Mouse (Mus musculus) olfactory bulb, adult 2 months (tissue): ENCODE measurements around the gene Dab2ip.

Experiments used
- CTCF ChIP-seq: fragments of 200-500 bp; IDR thresholded peaks from 2 replicates; pipeline ENCODE4 v1.5.1; 2012; ENCODE audit warnings: low read depth, mild to moderate bottlenecking, low read length, moderate library complexity; ENCODE audit not compliant: insufficient read depth
- POLR2A ChIP-seq: fragments of 200-500 bp; IDR thresholded peaks from 2 replicates; pipeline ENCODE4 v1.6.1; 2012; ENCODE audit warnings: mild to moderate bottlenecking, low read depth, low read length, moderate library complexity; ENCODE audit not compliant: insufficient read depth

DNA sequence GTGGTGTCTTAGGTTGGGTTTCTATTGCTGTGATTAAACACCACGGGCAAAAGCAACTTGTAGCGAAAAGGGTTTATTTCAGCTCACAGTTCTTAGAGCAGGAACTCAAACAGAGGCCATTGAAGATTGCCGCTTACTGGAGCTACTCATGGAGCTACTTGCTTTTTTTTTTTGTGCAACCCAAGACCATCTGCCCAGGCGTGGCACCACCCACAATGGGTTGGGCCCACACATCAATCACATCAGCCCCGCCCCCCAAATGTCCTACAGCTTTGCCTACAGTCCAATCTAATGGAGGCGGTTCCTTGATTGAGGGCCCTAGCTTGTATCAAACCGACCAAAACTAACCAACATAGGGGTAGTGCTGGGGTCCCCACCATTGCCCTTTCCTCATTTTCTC lies 205.8 kb downstream of the Dab2ip start:
- TF ChIP-seq CTCF (no peak), POLR2A (no peak)
